Mouse (Mus musculus) midbrain, postnatal 0 days (tissue): Measurements from ENCODE around the gene Rhobtb1. TPM values are rescaled to one million over a fixed set of nuclear protein-coding genes. Genes with fewer than 3 reads are reported as not detected.

Experiments
- ATAC-seq: fragments of 200-750 bp; cut with Nextera tagmentation; 2 replicates; pipeline ENCODE4 v1.8.0; 2017; ENCODE audit warnings: moderate number of reproducible peaks, mild to moderate bottlenecking, moderate TSS enrichment, moderate library complexity; ENCODE audit not compliant: low FRiP score
- DNase-seq: peaks from one replicate; pipeline ENCODE4 v3.0.0-alpha.2; 2015; ENCODE audit warnings: low spot score
- H3K27ac ChIP-seq: fragments of 300-500 bp; sonication (generic); 2 replicates; pipeline ENCODE4 v1.5.1; 2014; ENCODE audit warnings: low read depth, mild to moderate bottlenecking, low read length, mixed read lengths
- H3K27me3 ChIP-seq: fragments of 300-500 bp; sonication (generic); 2 replicates; pipeline ENCODE4 v1.6.1; 2014; ENCODE audit warnings: low read length, control low read depth, mixed read lengths; ENCODE audit not compliant: insufficient read depth
- H3K36me3 ChIP-seq: fragments of 300-500 bp; sonication (generic); 2 replicates; pipeline ENCODE4 v1.6.1; 2014; ENCODE audit warnings: low read length, control low read depth, mixed read lengths; ENCODE audit not compliant: insufficient read depth
- H3K4me1 ChIP-seq: fragments of 300-500 bp; sonication (generic); 2 replicates; pipeline ENCODE4 v1.6.1; 2014; ENCODE audit warnings: mild to moderate bottlenecking, control low read depth, antibody characterized with exemption, low read length, mixed read lengths; ENCODE audit not compliant: insufficient read depth
- H3K4me2 ChIP-seq: fragments of 300-500 bp; sonication (generic); 2 replicates; pipeline ENCODE4 v1.6.1; 2014; ENCODE audit warnings: low read depth, mild to moderate bottlenecking, low read length, mixed read lengths; ENCODE audit not compliant: poor library complexity, severe bottlenecking
- H3K4me3 ChIP-seq: fragments of 300-500 bp; sonication (generic); 2 replicates; pipeline ENCODE4 v1.5.1; 2014; ENCODE audit warnings: low read depth, mild to moderate bottlenecking, low read length, moderate library complexity
- H3K9ac ChIP-seq: fragments of 300-500 bp; sonication (generic); replicated peaks from 2 replicates; pipeline ENCODE4 v1.6.1; 2014; ENCODE audit warnings: mild to moderate bottlenecking, low read length, moderate library complexity, mixed read lengths; ENCODE audit not compliant: poor library complexity, severe bottlenecking
- H3K9me3 ChIP-seq: fragments of 300-500 bp; sonication (generic); 2 replicates; pipeline ENCODE4 v1.6.1; 2016; ENCODE audit warnings: low read length, control low read depth
- CTCF ChIP-seq: IDR thresholded peaks from 2 replicates; pipeline ENCODE4 v1.5.1; 2016; ENCODE audit warnings: antibody characterized with exemption, mild to moderate bottlenecking
- WGBS: fragments of 180-500 bp; shearing (Covaris S2); extraction: QIAGEN DNeasy Blood & Tissue Kit; methylation state at CpG from one replicate; pipeline ENCODE4 v1.1.7; 2014; 5-methylcytosine and 5-hydroxymethylcytosine counted together
- polyA plus RNA-seq: library from polyadenylated mRNA; unstranded; fragments of >200 nt; fragmentation: Nextera tagmentation; extraction: Ambion mirVana; gene quantifications from 2 replicates; pipeline ENCODE4 v1.2.1, GENCODE M21; 2015
- total RNA-seq: library from RNA; depleted of rRNA; stranded (reverse); fragments of >200 nt; gene quantifications from 2 replicates; pipeline ENCODE4 v1.2.3, GENCODE M21; 2014

Gene Rhobtb1
- total and polyA plus RNA-seq, 2 experiments from 2014 or later: 9.2 to 15.3 TPM

DNA sequence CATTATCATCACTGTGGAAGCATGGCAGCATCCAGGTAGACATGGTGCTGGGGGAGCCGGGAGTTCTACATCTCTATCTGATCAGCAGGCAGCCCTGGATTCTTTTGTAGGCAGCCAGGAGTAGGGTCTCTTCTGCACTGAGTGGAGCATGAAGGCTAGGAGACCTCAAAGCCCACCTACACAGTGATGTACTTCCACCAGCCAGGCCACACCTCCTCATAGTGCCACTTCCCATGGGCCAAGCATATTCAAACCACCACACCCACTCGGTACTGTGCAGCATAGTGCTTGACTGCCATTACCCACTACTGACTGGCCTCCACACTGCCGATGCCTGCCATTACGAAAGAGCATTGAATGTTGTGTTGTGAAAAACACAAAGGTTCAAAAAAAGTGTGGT is 33.7 kb downstream of the Rhobtb1 start:
- DNase-seq (no peak), ATAC-seq (no peak)
- H3K9ac ChIP-seq: no peak overlapping the region
- H3K27ac ChIP-seq: no peak overlapping the region
- no peak overlapping the region for H3K4me2 ChIP-seq
- H3K4me1 ChIP-seq: no peaks in the 10 kb centered on the region
- H3K4me3 ChIP-seq: no peak overlapping the region
- H3K36me3 ChIP-seq: no peaks in the 10 kb centered on the region
- TF ChIP-seq CTCF: no peak
- no peaks in the 10 kb centered on the region for H3K27me3 ChIP-seq
- H3K9me3 ChIP-seq: no peaks in the 10 kb centered on the region
- 95% methylated on average over 4 of the region's 4 CpGs for WGBS

DNA sequence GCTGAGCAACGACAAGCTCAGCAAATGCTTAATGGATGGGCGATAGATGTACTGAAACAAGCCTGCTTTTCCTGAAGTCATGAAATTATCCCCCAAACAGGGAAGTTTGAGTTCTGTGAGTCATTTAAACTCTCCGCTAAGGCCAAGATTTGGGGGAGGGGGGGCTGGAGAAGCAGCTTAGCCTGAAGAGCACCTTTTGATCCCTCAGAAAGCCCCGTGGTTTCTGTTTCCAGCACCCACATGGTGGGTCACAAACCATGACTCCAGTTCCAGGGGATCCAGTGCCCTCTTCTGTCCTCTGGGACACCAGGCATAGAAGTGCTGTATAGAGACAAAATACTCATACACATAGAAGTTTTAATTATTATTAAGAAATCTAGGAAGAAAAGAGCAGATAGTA is 34.2 kb downstream of the Rhobtb1 start:
- H3K4me3 ChIP-seq: no peak overlapping the region
- no peaks in the 10 kb centered on the region for H3K4me1 ChIP-seq
- WGBS: 82% methylated on average over 4 of the region's 4 CpGs
- no peaks in the 10 kb centered on the region for H3K36me3 ChIP-seq
- H3K9ac ChIP-seq: no peak overlapping the region
- H3K9me3 ChIP-seq: no peaks in the 10 kb centered on the region
- no peak overlapping the region for H3K4me2 ChIP-seq
- no peak for ATAC-seq
- no peak overlapping the region for H3K27ac ChIP-seq
- DNase-seq: no peak
- TF ChIP-seq CTCF: 0 out of 2 replicates have a peak, but pooled peaks have one; percentile 9
- no peaks in the 10 kb centered on the region for H3K27me3 ChIP-seq

DNA sequence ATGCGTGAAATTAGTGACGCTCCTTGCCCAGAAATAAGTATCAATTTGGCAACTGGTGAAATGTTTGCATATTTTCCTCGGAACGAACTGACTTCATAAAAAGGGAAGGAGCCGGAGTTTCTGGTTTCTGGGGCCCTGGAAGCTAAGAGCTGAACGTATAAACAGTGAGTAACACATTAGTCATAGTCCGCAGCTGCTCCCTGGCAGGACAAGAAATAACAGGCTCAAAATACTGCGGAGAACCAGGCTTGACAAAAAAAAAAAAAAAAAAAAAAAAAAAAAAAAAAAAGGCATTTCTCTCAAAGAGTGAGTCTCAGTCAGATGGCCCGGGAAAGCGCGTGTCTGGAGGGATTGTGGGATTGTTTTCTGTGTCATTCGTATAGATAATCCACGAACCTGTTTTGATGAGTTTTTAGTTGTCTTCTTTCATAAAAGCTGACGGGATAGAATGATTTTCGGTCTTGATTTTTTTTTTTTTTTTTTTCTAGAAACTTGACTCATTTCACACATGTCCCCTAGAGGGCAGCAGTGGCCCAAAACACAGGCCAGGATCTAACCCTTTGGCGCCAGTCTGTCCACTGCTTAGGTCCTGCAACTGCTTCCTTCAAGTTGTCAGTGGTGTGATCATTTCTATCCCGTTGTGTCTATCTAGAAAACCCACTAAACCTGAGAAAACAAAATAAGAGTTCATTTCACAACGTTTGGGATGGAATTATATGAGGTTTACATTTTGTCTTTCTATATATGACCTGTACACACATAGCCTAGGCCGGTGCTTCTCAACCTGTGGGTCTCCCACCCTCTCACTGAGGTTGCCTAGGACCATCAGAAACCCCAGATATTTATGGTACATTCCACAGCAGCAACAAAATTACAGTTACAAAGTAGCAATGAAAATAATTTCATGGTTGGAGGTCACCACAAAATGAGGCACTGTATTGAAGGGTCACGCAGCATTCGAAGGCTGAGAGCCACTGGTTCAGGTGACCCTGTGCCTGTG is 35.0 kb downstream of the Rhobtb1 start:
- Histone ChIP-seq H3K9ac (no peak overlapping the region), H3K9me3 (no peaks in the 10 kb centered on the region), H3K4me2 (peak overlapping the region; percentile 41), H3K4me1 (no peaks in the 10 kb centered on the region), H3K36me3 (no peaks in the 10 kb centered on the region), H3K27ac (no peak overlapping the region), H3K4me3 (peak overlapping the region; percentile 24), H3K27me3 (no peaks in the 10 kb centered on the region)
- ATAC-seq: no peak
- TF ChIP-seq CTCF: peak; percentile 80
- 23% methylated on average over 21 of the region's 21 CpGs for WGBS
- peak; percentile 85 for DNase-seq

- DNase-seq (no peak), ATAC-seq (no peak)
- TF ChIP-seq CTCF: no peak
- no peak overlapping the region for H3K4me3 ChIP-seq
- H3K9ac ChIP-seq: no peak overlapping the region
- H3K4me2 ChIP-seq: no peak overlapping the region
- WGBS: 85% methylated on average over 9 of the region's 9 CpGs
- no peak overlapping the region for H3K27ac ChIP-seq
- no peaks in the 10 kb centered on the region for H3K9me3 ChIP-seq
- no peaks in the 10 kb centered on the region for H3K4me1 ChIP-seq
- H3K36me3 ChIP-seq: no peaks in the 10 kb centered on the region
- H3K27me3 ChIP-seq: no peaks in the 10 kb centered on the region
These were observed 36.7 kb downstream of the Rhobtb1 start for GRCm38 (mm10) chr10:69187773-69188443.

DNA sequence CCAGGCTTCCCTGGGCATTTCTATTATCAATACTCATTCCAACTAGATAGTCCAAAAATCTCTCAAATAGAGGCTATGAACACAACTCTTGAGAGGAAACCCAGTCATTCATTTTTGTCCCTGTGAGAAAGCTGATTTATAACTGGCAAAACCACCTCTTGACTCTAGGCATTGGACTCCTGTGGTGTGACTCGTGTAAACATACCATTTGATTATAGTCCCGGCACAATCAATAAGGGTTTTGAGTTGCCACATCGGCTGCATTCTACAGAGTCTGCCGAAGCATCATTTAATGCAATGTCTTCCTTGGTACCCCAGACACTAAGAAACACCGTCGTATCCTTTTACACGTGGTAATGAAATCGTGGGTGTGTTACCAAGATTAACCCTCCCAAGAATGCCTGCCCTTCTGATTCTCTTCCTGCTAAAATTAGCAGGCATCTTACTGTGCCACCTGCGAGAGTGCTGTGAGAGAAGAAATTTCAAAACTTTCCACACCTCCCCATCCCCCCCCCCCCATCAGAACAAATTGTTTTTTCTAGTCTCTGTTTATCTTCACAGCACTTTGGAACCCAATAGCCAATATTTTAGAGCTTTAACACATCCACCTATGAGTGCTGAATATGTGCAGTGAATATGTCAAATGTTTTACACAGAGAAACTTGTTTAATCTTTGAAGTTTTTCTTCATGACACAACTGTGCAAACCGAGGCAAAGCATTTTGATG is 39.4 kb downstream of the Rhobtb1 start:
- TF ChIP-seq CTCF: no peak
- Histone ChIP-seq H3K4me2 (no peak overlapping the region), H3K27ac (no peak overlapping the region), H3K4me1 (no peaks in the 10 kb centered on the region), H3K36me3 (no peaks in the 10 kb centered on the region), H3K4me3 (no peak overlapping the region), H3K9me3 (no peaks in the 10 kb centered on the region), H3K9ac (no peak overlapping the region), H3K27me3 (no peaks in the 10 kb centered on the region)
- ATAC-seq: no peak
- 81% methylated on average over 10 of the region's 10 CpGs for WGBS
- no peak for DNase-seq
